Mouse (Mus musculus): ENCODE results near the gene Smndc1. TPM values are rescaled to one million over a fixed set of nuclear protein-coding genes. Genes with fewer than 3 reads are reported as not detected.
A peak's percentile ranks its signal among the peaks of the same experiment; 100 is the strongest.

The Smndc1 gene
- 3.4 and 5.9 TPM in 2 replicates for polyA plus RNA-seq (2012; rRNA removed)

- peak within 1 kb of the TSS; percentile 78 for H3K4me3 ChIP-seq (ENCODE audit: insufficient read depth, low read depth, low read length)
- no peaks in the 10 kb centered on the region for H3K27me3 ChIP-seq (replicated peaks; ENCODE audit: control insufficient read depth, insufficient read depth, low read length)
- peak within 1 kb of the TSS; percentile 90 for H3K27ac ChIP-seq (ENCODE audit: insufficient read depth, low read depth, low read length)
- TF ChIP-seq POLR2A (IDR thresholded peaks at IDR 0.05; ENCODE audit: low read depth, low read length), result peak; percentile 68
- TF ChIP-seq CTCF (conservative IDR thresholded peaks at IDR 0.05; ENCODE audit: insufficient read depth, insufficient read length, low read depth, low read length), result no peak
- DNase-seq, result peak; percentile 100
- under 1% methylated on average over 48 of the region's 48 CpGs for WGBS
- H3K36me3 ChIP-seq (ENCODE audit: control insufficient read depth, insufficient read depth, low read length), result peaks cover 3% of the 10 kb centered on the region
- peaks cover 14% of the 10 kb centered on the region for H3K4me1 ChIP-seq (ENCODE audit: control insufficient read depth, insufficient read depth, low read length)
Observed at GRCm38 (mm10) chr19:53390495-53391007, at the start of gene Smndc1. Gene Smndc1, minus strand, starts transcription at chr19:53390578.

DNA sequence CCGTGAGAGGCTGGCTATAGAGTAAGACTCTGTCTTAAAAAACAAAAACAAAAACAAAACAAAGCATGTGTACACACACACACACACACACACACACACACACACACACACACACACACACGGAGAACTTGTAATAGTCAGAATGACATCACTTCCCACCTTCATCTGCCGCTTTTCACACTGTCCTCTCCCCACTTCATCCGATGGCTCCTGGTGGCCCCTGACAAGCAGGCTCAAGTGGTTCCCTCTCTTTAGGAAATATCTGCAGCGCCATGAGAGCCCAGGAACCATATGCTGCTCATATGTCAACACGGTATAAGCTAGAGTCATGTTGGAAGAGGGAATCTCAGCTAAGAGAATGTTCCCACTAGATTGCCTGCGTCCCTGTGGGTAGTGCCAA lies 49.0 kb upstream of the Smndc1 start:
- H3K36me3 ChIP-seq (ENCODE audit: control insufficient read depth, insufficient read depth, low read length), result no peaks in the 10 kb centered on the region
- 89% methylated on average over 7 of the region's 7 CpGs for WGBS
- peaks cover 6% of the 10 kb centered on the region for H3K4me1 ChIP-seq (ENCODE audit: control insufficient read depth, insufficient read depth, low read length)

DNA sequence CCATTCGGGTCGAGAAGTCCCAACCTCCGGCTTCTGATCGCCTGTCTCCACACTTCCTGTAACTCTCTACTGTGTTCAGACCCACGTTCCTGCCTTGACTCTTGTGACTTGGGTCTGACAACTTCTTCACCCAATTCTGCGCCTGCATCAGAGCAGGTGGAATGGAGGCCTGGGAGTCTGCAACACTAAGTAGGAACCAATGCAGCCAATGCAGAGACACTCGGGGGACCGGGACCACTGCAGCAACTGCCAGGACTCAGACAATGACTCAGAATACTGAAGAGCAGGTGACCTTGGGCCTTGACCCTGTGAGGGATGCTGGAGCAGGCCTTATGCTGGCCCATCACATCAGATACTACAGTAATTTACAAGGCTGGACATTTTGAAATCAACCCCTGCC lies 47.6 kb upstream of the Smndc1 start:
- 58% methylated on average over 8 of the region's 8 CpGs for WGBS
- Histone ChIP-seq H3K4me3 (ENCODE audit: insufficient read depth, low read depth, low read length) (no peak overlapping the region), H3K36me3 (ENCODE audit: control insufficient read depth, insufficient read depth, low read length) (no peaks in the 10 kb centered on the region), H3K27me3 (replicated peaks; ENCODE audit: control insufficient read depth, insufficient read depth, low read length) (no peaks in the 10 kb centered on the region), H3K4me1 (ENCODE audit: control insufficient read depth, insufficient read depth, low read length) (peaks cover 6% of the 10 kb centered on the region; the same call in 1 of the 2 replicates), H3K27ac (ENCODE audit: insufficient read depth, low read depth, low read length) (no peak overlapping the region)
- TF ChIP-seq POLR2A (IDR thresholded peaks at IDR 0.05; ENCODE audit: low read depth, low read length) (no peak), CTCF (conservative IDR thresholded peaks at IDR 0.05; ENCODE audit: insufficient read depth, insufficient read length, low read depth, low read length) (no peak)
- no peak for DNase-seq

More for the DNA sequence above, 49.0 kb upstream of the Smndc1 start:
- DNase-seq, result no peak
- no peak for TF ChIP-seq CTCF (conservative IDR thresholded peaks at IDR 0.05; ENCODE audit: insufficient read depth, insufficient read length, low read depth, low read length)
- no peak for TF ChIP-seq POLR2A (IDR thresholded peaks at IDR 0.05; ENCODE audit: low read depth, low read length)
- H3K27ac ChIP-seq (ENCODE audit: insufficient read depth, low read depth, low read length), result no peak overlapping the region
- no peaks in the 10 kb centered on the region for H3K27me3 ChIP-seq (replicated peaks; ENCODE audit: control insufficient read depth, insufficient read depth, low read length)
- no peak overlapping the region for H3K4me3 ChIP-seq (ENCODE audit: insufficient read depth, low read depth, low read length)

- Histone ChIP-seq H3K27me3 (replicated peaks; ENCODE audit: control insufficient read depth, insufficient read depth, low read length) (no peaks in the 10 kb centered on the region), H3K4me3 (ENCODE audit: insufficient read depth, low read depth, low read length) (no peak overlapping the region), H3K4me1 (ENCODE audit: control insufficient read depth, insufficient read depth, low read length) (peaks cover 6% of the 10 kb centered on the region; the same call in 1 of the 2 replicates), H3K27ac (ENCODE audit: insufficient read depth, low read depth, low read length) (no peak overlapping the region), H3K36me3 (ENCODE audit: control insufficient read depth, insufficient read depth, low read length) (no peaks in the 10 kb centered on the region)
- 30% methylated on average over 8 of the region's 8 CpGs for WGBS
- DNase-seq, result peak; percentile 83
- TF ChIP-seq POLR2A (IDR thresholded peaks at IDR 0.05; ENCODE audit: low read depth, low read length), result no peak
- no peak for TF ChIP-seq CTCF (conservative IDR thresholded peaks at IDR 0.05; ENCODE audit: insufficient read depth, insufficient read length, low read depth, low read length)
Observed at GRCm38 (mm10) chr19:53437311-53437958, 47.1 kb upstream of the Smndc1 start.

DNA sequence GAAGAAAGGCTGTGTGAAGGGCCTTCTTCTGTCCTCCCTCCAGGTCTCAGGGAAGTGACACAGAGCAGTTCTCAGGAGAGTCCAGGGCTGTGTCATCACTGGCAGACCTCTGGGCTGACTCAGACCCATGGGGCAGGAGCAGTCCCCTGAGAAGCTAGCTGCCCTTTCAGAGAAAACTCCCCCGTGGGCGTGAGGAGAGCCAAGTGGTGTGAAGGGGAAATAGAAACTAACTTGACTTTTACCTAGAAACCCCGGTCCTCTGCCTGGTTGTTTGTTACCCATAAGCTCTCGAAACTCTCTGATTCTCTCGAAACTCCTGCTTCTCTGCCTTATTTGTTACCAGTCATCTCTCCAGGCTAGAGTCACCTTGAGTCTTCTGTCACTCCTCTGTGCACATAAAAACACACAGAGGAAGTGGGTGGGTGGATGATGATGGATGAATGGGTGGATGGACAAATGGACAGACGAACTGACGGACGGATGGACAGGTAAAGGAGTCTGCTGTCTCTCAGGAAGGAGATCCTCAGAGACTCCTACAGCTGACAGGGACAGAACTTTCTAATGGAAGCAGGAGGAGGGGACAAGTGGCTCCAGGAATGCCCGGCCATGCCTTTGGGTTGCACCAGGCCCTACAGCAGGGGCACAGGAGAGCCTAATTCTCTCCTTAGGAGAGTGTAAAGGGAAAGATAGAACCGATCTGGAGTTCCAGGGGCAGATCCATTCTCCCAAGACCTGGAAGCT lies 43.7 kb upstream of the Smndc1 start:
- no peak for DNase-seq
- WGBS, result 77% methylated on average over 10 of the region's 10 CpGs
- H3K27ac ChIP-seq (ENCODE audit: insufficient read depth, low read depth, low read length), result no peak overlapping the region
- no peak overlapping the region for H3K4me3 ChIP-seq (ENCODE audit: insufficient read depth, low read depth, low read length)
- no peak for TF ChIP-seq CTCF (conservative IDR thresholded peaks at IDR 0.05; ENCODE audit: insufficient read depth, insufficient read length, low read depth, low read length)
- no peak for TF ChIP-seq POLR2A (IDR thresholded peaks at IDR 0.05; ENCODE audit: low read depth, low read length)
- peaks cover 6% of the 10 kb centered on the region; the same call in 1 of the 2 replicates for H3K4me1 ChIP-seq (ENCODE audit: control insufficient read depth, insufficient read depth, low read length)
- H3K36me3 ChIP-seq (ENCODE audit: control insufficient read depth, insufficient read depth, low read length), result no peaks in the 10 kb centered on the region
- no peaks in the 10 kb centered on the region for H3K27me3 ChIP-seq (replicated peaks; ENCODE audit: control insufficient read depth, insufficient read depth, low read length)

- no peaks in the 10 kb centered on the region for H3K36me3 ChIP-seq (ENCODE audit: control insufficient read depth, insufficient read depth, low read length)
- no peaks in the 10 kb centered on the region for H3K27me3 ChIP-seq (replicated peaks; ENCODE audit: control insufficient read depth, insufficient read depth, low read length)
- TF ChIP-seq CTCF (conservative IDR thresholded peaks at IDR 0.05; ENCODE audit: insufficient read depth, insufficient read length, low read depth, low read length) (no peak), POLR2A (IDR thresholded peaks at IDR 0.05; ENCODE audit: low read depth, low read length) (no peak)
- WGBS, result 86% methylated on average over 11 of the region's 11 CpGs
- no peak overlapping the region for H3K27ac ChIP-seq (ENCODE audit: insufficient read depth, low read depth, low read length)
- no peak for DNase-seq
- H3K4me3 ChIP-seq (ENCODE audit: insufficient read depth, low read depth, low read length), result no peak overlapping the region
- no peaks in the 10 kb centered on the region for H3K4me1 ChIP-seq (ENCODE audit: control insufficient read depth, insufficient read depth, low read length)
Observed at GRCm38 (mm10) chr19:53431003-53431402, 40.6 kb upstream of the Smndc1 start.

DNA sequence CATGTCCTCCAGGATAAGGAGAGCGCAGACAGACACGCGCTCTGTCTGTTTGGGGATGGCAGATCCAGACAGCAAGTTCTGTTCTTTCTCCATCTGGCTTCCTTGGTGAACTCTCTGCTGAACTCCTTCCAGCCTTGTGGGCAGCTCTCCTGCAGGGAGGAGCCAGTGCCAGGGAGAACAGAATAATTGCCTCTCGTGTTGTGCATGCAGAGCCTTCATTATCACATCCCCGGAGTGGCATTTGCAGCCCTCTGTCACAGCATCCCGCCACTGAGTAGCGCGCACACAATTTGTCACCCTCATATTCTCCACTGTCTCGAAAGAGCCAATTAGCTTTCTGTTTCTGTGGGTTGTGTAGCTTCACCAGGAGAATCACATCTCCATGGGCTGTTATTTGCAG lies 40.0 kb upstream of the Smndc1 start:
- no peak for DNase-seq
- Histone ChIP-seq H3K4me3 (ENCODE audit: insufficient read depth, low read depth, low read length) (no peak overlapping the region), H3K27me3 (replicated peaks; ENCODE audit: control insufficient read depth, insufficient read depth, low read length) (no peaks in the 10 kb centered on the region), H3K36me3 (ENCODE audit: control insufficient read depth, insufficient read depth, low read length) (no peaks in the 10 kb centered on the region), H3K27ac (ENCODE audit: insufficient read depth, low read depth, low read length) (no peak overlapping the region), H3K4me1 (ENCODE audit: control insufficient read depth, insufficient read depth, low read length) (no peaks in the 10 kb centered on the region)
- TF ChIP-seq CTCF (conservative IDR thresholded peaks at IDR 0.05; ENCODE audit: insufficient read depth, insufficient read length, low read depth, low read length) (no peak), POLR2A (IDR thresholded peaks at IDR 0.05; ENCODE audit: low read depth, low read length) (no peak)
- whole genome bisulfite sequencing, result 80% methylated on average over 9 of the region's 9 CpGs
